Mouse (Mus musculus) kidney, adult 18-20 months (tissue): ENCODE data around the gene Hps6.

ENCODE experiments used
- DNase-seq: peaks from one replicate; pipeline ENCODE4 v3.0.0; 2021

The Hps6 gene

DNA sequence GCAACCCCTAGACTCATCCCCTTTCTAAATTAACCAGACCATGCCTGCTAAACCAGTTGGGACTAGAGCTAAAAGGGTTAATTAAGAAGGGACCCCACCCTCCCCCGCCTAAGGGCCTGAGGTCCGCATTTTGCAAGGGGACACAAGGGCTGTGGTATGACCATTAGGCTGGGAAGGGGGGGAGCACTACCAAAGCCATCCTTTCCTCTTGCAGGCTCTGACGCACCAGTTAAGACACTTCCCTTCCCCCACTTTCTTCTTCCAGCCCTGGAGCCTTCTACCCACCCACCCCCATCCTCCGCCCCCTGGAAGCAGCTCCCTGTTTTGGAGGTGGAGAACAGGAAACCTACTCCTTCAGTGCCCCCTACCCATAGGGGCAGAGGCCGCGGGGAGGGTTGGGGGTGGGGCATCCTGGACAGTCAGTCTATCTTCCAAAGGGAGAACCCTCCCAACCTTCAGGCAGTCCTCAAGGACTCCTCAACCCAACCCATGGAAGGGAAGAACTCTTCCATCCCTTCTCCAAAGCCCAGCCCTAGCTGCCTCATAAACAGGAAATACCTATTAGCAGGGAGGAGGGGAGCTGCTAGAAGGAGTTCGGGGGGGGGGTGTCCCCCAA lies 42.5 kb downstream of the Hps6 start:
- DNase-seq, result no peak

DNA sequence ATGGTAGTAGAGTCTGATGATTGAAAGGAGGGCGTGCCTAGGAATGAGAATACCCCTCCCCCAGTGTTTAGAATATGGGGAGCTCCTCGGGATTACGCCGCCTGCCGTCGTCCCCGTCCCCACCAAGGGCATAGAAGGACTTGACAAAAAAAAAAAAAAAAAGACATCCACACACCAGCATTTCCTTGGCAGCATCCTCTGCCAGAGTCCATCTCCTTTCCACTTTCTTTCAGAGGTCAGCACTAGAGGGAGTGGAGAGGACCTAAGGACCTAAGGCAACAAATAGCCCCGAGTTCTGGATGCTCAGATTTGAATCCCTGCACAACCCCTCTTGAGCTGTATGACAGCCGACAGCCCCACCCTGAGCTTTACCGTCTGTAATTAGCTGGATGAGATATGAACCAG lies 43.3 kb downstream of the Hps6 start:
- DNase-seq, result no peak

- no peak for DNase-seq
These were observed 44.1 kb downstream of the Hps6 start for GRCm38 (mm10) chr19:46047426-46047825.

DNA sequence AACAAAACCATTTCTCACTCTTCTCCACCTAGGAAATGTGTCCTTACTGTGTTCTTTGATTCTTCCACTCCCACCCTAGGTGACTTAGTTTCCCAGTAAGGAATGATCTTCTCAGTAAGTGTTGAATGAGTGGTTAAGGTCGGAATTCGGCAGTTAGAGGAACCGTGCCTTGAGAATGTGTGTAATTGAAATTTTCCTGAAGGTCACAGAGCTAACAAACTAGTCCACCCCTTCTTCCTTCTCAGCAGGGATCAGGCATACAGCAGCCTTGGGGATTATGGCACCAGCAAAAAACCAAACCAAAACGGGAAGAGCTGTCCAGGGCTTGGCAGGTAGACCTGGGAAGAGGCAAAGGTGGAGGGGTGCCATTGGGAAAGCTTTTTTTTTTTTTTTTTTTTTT lies 45.8 kb downstream of the Hps6 start:
- no peak for DNase-seq

DNA sequence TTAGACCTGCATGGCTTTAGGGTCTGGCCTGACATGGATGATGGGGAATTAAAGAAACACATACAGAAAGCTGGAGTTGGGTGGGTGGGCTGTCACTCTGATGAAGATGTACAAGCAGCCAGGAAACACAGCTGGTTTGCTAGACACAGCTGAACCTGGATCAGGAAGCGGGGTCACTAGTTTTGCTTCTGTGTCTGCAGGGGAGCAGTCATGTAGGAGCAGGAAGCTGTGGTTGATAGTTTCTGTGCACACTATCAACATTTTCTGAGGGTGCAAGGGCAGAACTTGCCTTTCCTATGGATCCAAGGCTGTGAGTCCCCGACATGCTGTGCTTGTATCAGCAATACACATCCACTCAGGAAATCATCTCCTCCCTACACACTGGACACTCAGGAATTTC lies 47.2 kb downstream of the Hps6 start:
- no peak for DNase-seq
